Mouse (Mus musculus) intestine, embryonic 15.5 days (tissue): Measurements from ENCODE around the gene Olfr373. TPM values are rescaled to one million over a fixed set of nuclear protein-coding genes. Genes with fewer than 3 reads are reported as not detected.
"Not testable (repeated sequence)": the region's sequence is repeated elsewhere in the genome, so short reads cannot be mapped to it uniquely, and the experiment has no call there.

Experiments
- ATAC-seq: fragments of 200-750 bp; cut with Nextera tagmentation; 2 replicates; pipeline ENCODE4 v1.8.0; 2017; ENCODE audit warnings: moderate TSS enrichment, moderate library complexity
- H3K27ac ChIP-seq: fragments of 300-500 bp; sonication (generic); 2 replicates; pipeline ENCODE4 v1.5.1; 2015; ENCODE audit warnings: mild to moderate bottlenecking, inconsistent platforms
- H3K27me3 ChIP-seq: fragments of 300-500 bp; sonication (generic); replicated peaks from 2 replicates; pipeline ENCODE4 v1.6.1; 2015; ENCODE audit warnings: inconsistent platforms
- H3K36me3 ChIP-seq: fragments of 300-500 bp; sonication (generic); 2 replicates; pipeline ENCODE4 v1.6.1; 2015; ENCODE audit warnings: inconsistent platforms
- H3K4me1 ChIP-seq: fragments of 300-500 bp; sonication (generic); replicated peaks from 2 replicates; pipeline ENCODE4 v1.6.1; 2015; ENCODE audit warnings: inconsistent platforms
- H3K4me2 ChIP-seq: fragments of 300-500 bp; sonication (generic); replicated peaks from 2 replicates; pipeline ENCODE4 v1.6.1; 2015; ENCODE audit warnings: mild to moderate bottlenecking, inconsistent platforms
- H3K4me3 ChIP-seq: fragments of 300-500 bp; sonication (generic); replicated peaks from 2 replicates; pipeline ENCODE4 v1.5.1; 2015; ENCODE audit warnings: inconsistent platforms
- H3K9ac ChIP-seq: fragments of 300-500 bp; sonication (generic); 2 replicates; pipeline ENCODE4 v1.6.1; 2015; ENCODE audit warnings: inconsistent platforms
- H3K9me3 ChIP-seq: fragments of 300-500 bp; sonication (generic); 2 replicates; pipeline ENCODE4 v1.6.1; 2016; ENCODE audit warnings: inconsistent platforms
- WGBS: fragments of 180-500 bp; shearing (Covaris S2); methylation state at CpG from one replicate; pipeline ENCODE4 v1.1.7; 2015; 5-methylcytosine and 5-hydroxymethylcytosine counted together
- polyA plus RNA-seq: library from polyadenylated mRNA; unstranded; fragments of >200 nt; fragmentation: Nextera tagmentation; extraction: Ambion mirVana; gene quantifications from 2 replicates; pipeline ENCODE4 v1.2.1, GENCODE M21; 2015

The Olfr373 gene
- polyA plus RNA-seq, 1 experiment from 2014 or later, result 0.09 TPM

- Histone ChIP-seq H3K9ac (no peak overlapping the region), H3K4me1 (no peaks in the 10 kb centered on the region), H3K4me2 (no peak overlapping the region), H3K27me3 (no peaks in the 10 kb centered on the region), H3K9me3 (no peaks in the 10 kb centered on the region), H3K36me3 (no peaks in the 10 kb centered on the region), H3K4me3 (no peak overlapping the region), H3K27ac (no peak overlapping the region)
- ATAC-seq, result no peak
- 71% methylated on average over 3 of the region's 3 CpGs for WGBS
These were observed 29.5 kb downstream of the Olfr373 start for GRCm38 (mm10) chr8:72112486-72112885.

- H3K27me3 ChIP-seq, result no peaks in the 10 kb centered on the region
- ATAC-seq, result no peak
- no peaks in the 10 kb centered on the region for H3K36me3 ChIP-seq
- no peaks in the 10 kb centered on the region for H3K9me3 ChIP-seq
- no peak overlapping the region for H3K9ac ChIP-seq
- no peak overlapping the region for H3K4me3 ChIP-seq
- H3K27ac ChIP-seq, result no peak overlapping the region
- no peak overlapping the region for H3K4me2 ChIP-seq
- H3K4me1 ChIP-seq, result no peaks in the 10 kb centered on the region
- WGBS, result 79% methylated on average over 2 of the region's 2 CpGs
These were observed 32.2 kb downstream of the Olfr373 start for GRCm38 (mm10) chr8:72115202-72115601.

- no peaks in the 10 kb centered on the region for H3K9me3 ChIP-seq
- no peak overlapping the region for H3K4me2 ChIP-seq
- no peak overlapping the region for H3K4me3 ChIP-seq
- no peak for ATAC-seq
- 52% methylated on average over 4 of the region's 4 CpGs for WGBS
- no peaks in the 10 kb centered on the region for H3K36me3 ChIP-seq
- H3K27me3 ChIP-seq, result no peaks in the 10 kb centered on the region
- H3K9ac ChIP-seq, result no peak overlapping the region
- no peaks in the 10 kb centered on the region for H3K4me1 ChIP-seq
- no peak overlapping the region for H3K27ac ChIP-seq
These were observed 35.6 kb downstream of the Olfr373 start for GRCm38 (mm10) chr8:72118616-72119015.

- not testable (repeated sequence) for H3K4me3 ChIP-seq, H3K4me1 ChIP-seq, H3K9me3 ChIP-seq, H3K9ac ChIP-seq, H3K27ac ChIP-seq, H3K4me2 ChIP-seq, H3K36me3 ChIP-seq, H3K27me3 ChIP-seq
- WGBS, result 57% methylated on average over 3 of the region's 3 CpGs
- peak; percentile 74 for ATAC-seq
These were observed 38.5 kb downstream of the Olfr373 start for GRCm38 (mm10) chr8:72121486-72121885.

GRCm38 (mm10) chr8:72121997-72122396 is 39.0 kb downstream of the Olfr373 start:
- Histone ChIP-seq H3K9ac (no peak overlapping the region), H3K27me3 (no peaks in the 10 kb centered on the region), H3K36me3 (no peaks in the 10 kb centered on the region), H3K4me3 (no peak overlapping the region), H3K4me1 (no peaks in the 10 kb centered on the region), H3K4me2 (no peak overlapping the region), H3K27ac (no peak overlapping the region), H3K9me3 (no peaks in the 10 kb centered on the region)
- peak; percentile 8; the same call in 1 of the 2 replicates for ATAC-seq
- 70% methylated on average over 1 of the region's 1 CpGs for WGBS

- WGBS, result 59% methylated on average over 1 of the region's 1 CpGs
- Histone ChIP-seq H3K9me3 (no peaks in the 10 kb centered on the region), H3K4me1 (peaks cover under 1% of the 10 kb centered on the region), H3K27ac (no peak overlapping the region), H3K27me3 (no peaks in the 10 kb centered on the region), H3K9ac (no peak overlapping the region), H3K36me3 (no peaks in the 10 kb centered on the region), H3K4me3 (no peak overlapping the region), H3K4me2 (no peak overlapping the region)
- ATAC-seq, result no peak
These were observed 44.9 kb downstream of the Olfr373 start for GRCm38 (mm10) chr8:72127834-72128233.

GRCm38 (mm10) chr8:72131251-72131650 is 48.3 kb downstream of the Olfr373 start:
- no peak overlapping the region for H3K4me2 ChIP-seq
- no peaks in the 10 kb centered on the region for H3K36me3 ChIP-seq
- H3K27me3 ChIP-seq, result no peaks in the 10 kb centered on the region
- 65% methylated on average over 2 of the region's 2 CpGs for WGBS
- H3K4me1 ChIP-seq, result peaks cover 7% of the 10 kb centered on the region
- H3K27ac ChIP-seq, result no peak overlapping the region
- no peak overlapping the region for H3K4me3 ChIP-seq
- no peaks in the 10 kb centered on the region for H3K9me3 ChIP-seq
- ATAC-seq, result no peak
- H3K9ac ChIP-seq, result no peak overlapping the region

- Histone ChIP-seq H3K9me3 (no peaks in the 10 kb centered on the region), H3K4me2 (no peak overlapping the region), H3K27me3 (no peaks in the 10 kb centered on the region), H3K4me3 (no peak overlapping the region), H3K4me1 (peaks cover 7% of the 10 kb centered on the region), H3K9ac (no peak overlapping the region), H3K27ac (no peak overlapping the region), H3K36me3 (no peaks in the 10 kb centered on the region)
- no peak for ATAC-seq
- WGBS, result 86% methylated on average over 2 of the region's 2 CpGs
These were observed 48.9 kb downstream of the Olfr373 start for GRCm38 (mm10) chr8:72131901-72132300.

- no peaks in the 10 kb centered on the region for H3K9me3 ChIP-seq
- no peak for ATAC-seq
- H3K4me2 ChIP-seq, result no peak overlapping the region
- no peaks in the 10 kb centered on the region for H3K36me3 ChIP-seq
- no peaks in the 10 kb centered on the region for H3K27me3 ChIP-seq
- H3K4me1 ChIP-seq, result peaks cover 9% of the 10 kb centered on the region
- no peak overlapping the region for H3K27ac ChIP-seq
- H3K9ac ChIP-seq, result no peak overlapping the region
- WGBS, result 78% methylated on average over 1 of the region's 1 CpGs
- H3K4me3 ChIP-seq, result no peak overlapping the region
These were observed 49.4 kb downstream of the Olfr373 start for GRCm38 (mm10) chr8:72132417-72132816.

GRCm38 (mm10) chr8:72132891-72133290 is 49.9 kb downstream of the Olfr373 start:
- ATAC-seq, result no peak
- Histone ChIP-seq H3K9ac (no peak overlapping the region), H3K4me3 (no peak overlapping the region), H3K9me3 (no peaks in the 10 kb centered on the region), H3K4me1 (peaks cover 14% of the 10 kb centered on the region), H3K36me3 (no peaks in the 10 kb centered on the region), H3K27ac (no peak overlapping the region), H3K27me3 (no peaks in the 10 kb centered on the region), H3K4me2 (no peak overlapping the region)
- WGBS, result 65% methylated on average over 1 of the region's 1 CpGs

- no peak for ATAC-seq
- no peak overlapping the region for H3K4me2 ChIP-seq
- H3K4me1 ChIP-seq, result peaks cover 20% of the 10 kb centered on the region
- H3K9ac ChIP-seq, result no peak overlapping the region
- no peaks in the 10 kb centered on the region for H3K27me3 ChIP-seq
- peaks cover 2% of the 10 kb centered on the region; the same call in 1 of the 2 replicates for H3K36me3 ChIP-seq
- no peak overlapping the region for H3K27ac ChIP-seq
- 35% methylated on average over 1 of the region's 1 CpGs for WGBS
- H3K4me3 ChIP-seq, result no peak overlapping the region
- H3K9me3 ChIP-seq, result no peaks in the 10 kb centered on the region
These were observed 50.5 kb downstream of the Olfr373 start for GRCm38 (mm10) chr8:72133507-72133906.

GRCm38 (mm10) chr8:72134756-72135445 is 51.9 kb downstream of the Olfr373 start, which contains the start of gene Tpm4:
TSS of gene Tpm4 (plus strand) at chr8:72134975.
- Histone ChIP-seq H3K27ac (peak within 1 kb of the TSS; percentile 100), H3K36me3 (peaks cover 11% of the 10 kb centered on the region), H3K4me1 (peaks cover 21% of the 10 kb centered on the region), H3K4me3 (peak within 1 kb of the TSS; percentile 83), H3K27me3 (no peaks in the 10 kb centered on the region), H3K4me2 (peak within 1 kb of the TSS; percentile 77), H3K9me3 (no peaks in the 10 kb centered on the region), H3K9ac (peak within 1 kb of the TSS; percentile 98)
- peak; percentile 89 for ATAC-seq
- under 1% methylated on average over 49 of the region's 49 CpGs for WGBS
